Mouse (Mus musculus) liver, postnatal 0 days (tissue): ENCODE measurements around the gene Sema7a. TPM values are rescaled to one million over a fixed set of nuclear protein-coding genes. Genes with fewer than 3 reads are reported as not detected.

Source experiments
- ATAC-seq: fragments of 200-750 bp; cut with Nextera tagmentation; 2 replicates; pipeline ENCODE4 v1.8.0; 2017; ENCODE audit warnings: mild to moderate bottlenecking, moderate library complexity
- DNase-seq: peaks from one replicate; pipeline ENCODE4 v3.0.0-alpha.2; 2016
- H3K27ac ChIP-seq: fragments of 300-500 bp; sonication (generic); 2 replicates; pipeline ENCODE4 v1.5.1; 2014; ENCODE audit warnings: antibody characterized with exemption, moderate library complexity, mild to moderate bottlenecking, low read depth
- H3K27me3 ChIP-seq: fragments of 300-500 bp; sonication (generic); 2 replicates; pipeline ENCODE4 v1.6.1; 2014; ENCODE audit warnings: low read length, control low read depth, mixed read lengths; ENCODE audit not compliant: insufficient read depth
- H3K36me3 ChIP-seq: fragments of 300-500 bp; sonication (generic); replicated peaks from 2 replicates; pipeline ENCODE4 v1.6.1; 2014; ENCODE audit warnings: mild to moderate bottlenecking, control low read depth, low read length, moderate library complexity, mixed read lengths; ENCODE audit not compliant: insufficient read depth
- H3K4me1 ChIP-seq: fragments of 300-500 bp; sonication (generic); 2 replicates; pipeline ENCODE4 v1.6.1; 2014; ENCODE audit warnings: antibody characterized with exemption, mild to moderate bottlenecking, control low read depth; ENCODE audit not compliant: insufficient read depth
- H3K4me2 ChIP-seq: fragments of 300-500 bp; sonication (generic); 2 replicates; pipeline ENCODE4 v1.6.1; 2014; ENCODE audit warnings: low read depth, mild to moderate bottlenecking, low read length, moderate library complexity, mixed read lengths
- H3K4me3 ChIP-seq: fragments of 300-500 bp; sonication (generic); 2 replicates; pipeline ENCODE4 v1.5.1; 2014; ENCODE audit warnings: low read depth, low read length
- H3K9ac ChIP-seq: fragments of 300-500 bp; sonication (generic); replicated peaks from 2 replicates; pipeline ENCODE4 v1.6.1; 2014; ENCODE audit warnings: mild to moderate bottlenecking, moderate library complexity
- H3K9me3 ChIP-seq: fragments of 300-500 bp; sonication (generic); 2 replicates; pipeline ENCODE4 v1.6.1; 2016; ENCODE audit warnings: mild to moderate bottlenecking, control low read depth, low read length, mixed read lengths
- CTCF ChIP-seq: sonication (generic); IDR thresholded peaks from 2 replicates; pipeline ENCODE4 v1.5.1; 2016; ENCODE audit warnings: antibody characterized with exemption, low read depth
- EP300 ChIP-seq: IDR thresholded peaks from 2 replicates; pipeline ENCODE4 v1.6.1; 2016; ENCODE audit warnings: antibody characterized with exemption, low read depth, mild to moderate bottlenecking
- WGBS: fragments of 180-500 bp; shearing (Covaris S2); extraction: QIAGEN DNeasy Blood & Tissue Kit; methylation state at CpG from one replicate; pipeline ENCODE4 v1.1.7; 2014; ENCODE audit not compliant: insufficient replicate concordance; 5-methylcytosine and 5-hydroxymethylcytosine counted together
- polyA plus RNA-seq: library from polyadenylated mRNA; unstranded; fragments of >200 nt; fragmentation: Nextera tagmentation; extraction: Ambion mirVana; gene quantifications from 2 replicates; pipeline ENCODE4 v1.2.1, GENCODE M21; 2015

Gene Sema7a
- polyA plus RNA-seq, 1 experiment from 2014 or later, result not detected

- Histone ChIP-seq H3K27ac (no peak overlapping the region), H3K36me3 (no peaks in the 10 kb centered on the region), H3K27me3 (peaks cover 56% of the 10 kb centered on the region), H3K9ac (no peak overlapping the region), H3K9me3 (no peaks in the 10 kb centered on the region), H3K4me2 (no peak overlapping the region), H3K4me1 (peaks cover 7% of the 10 kb centered on the region), H3K4me3 (no peak overlapping the region)
- DNase-seq (peak; percentile 75), ATAC-seq (no peak)
- 15% methylated on average over 5 of the region's 5 CpGs for WGBS
- TF ChIP-seq CTCF (peak; percentile 65), EP300 (no peak)
Observed at GRCm38 (mm10) chr9:57944572-57944971, 4.7 kb downstream of the Sema7a start.

GRCm38 (mm10) chr9:57945771-57946616 lies 6.1 kb downstream of the Sema7a start:
- no peak for ATAC-seq
- no peak overlapping the region for H3K4me2 ChIP-seq
- peaks cover 48% of the 10 kb centered on the region for H3K27me3 ChIP-seq
- H3K27ac ChIP-seq, result no peak overlapping the region
- no peak for DNase-seq
- 70% methylated on average over 8 of the region's 8 CpGs for WGBS
- TF ChIP-seq CTCF, result no peak
- no peak overlapping the region for H3K9ac ChIP-seq
- H3K4me1 ChIP-seq, result no peaks in the 10 kb centered on the region
- no peaks in the 10 kb centered on the region for H3K9me3 ChIP-seq
- no peak overlapping the region for H3K4me3 ChIP-seq
- no peaks in the 10 kb centered on the region for H3K36me3 ChIP-seq

GRCm38 (mm10) chr9:57947381-57948030 lies 7.6 kb downstream of the Sema7a start:
- no peak for DNase-seq
- Histone ChIP-seq H3K36me3 (no peaks in the 10 kb centered on the region), H3K4me1 (no peaks in the 10 kb centered on the region), H3K9me3 (no peaks in the 10 kb centered on the region), H3K4me3 (no peak overlapping the region), H3K27me3 (peaks cover 33% of the 10 kb centered on the region), H3K27ac (no peak overlapping the region), H3K4me2 (no peak overlapping the region), H3K9ac (no peak overlapping the region)
- ATAC-seq, result no peak
- WGBS, result 63% methylated on average over 7 of the region's 7 CpGs
- TF ChIP-seq CTCF (no peak), EP300 (no peak)

- ATAC-seq, result no peak
- no peak overlapping the region for H3K4me3 ChIP-seq
- 73% methylated on average over 7 of the region's 7 CpGs for WGBS
- no peaks in the 10 kb centered on the region for H3K36me3 ChIP-seq
- no peak overlapping the region for H3K27ac ChIP-seq
- no peak overlapping the region for H3K9ac ChIP-seq
- H3K27me3 ChIP-seq, result peaks cover 25% of the 10 kb centered on the region; the same call in 1 of the 2 replicates
- no peak overlapping the region for H3K4me2 ChIP-seq
- H3K4me1 ChIP-seq, result no peaks in the 10 kb centered on the region
- DNase-seq, result no peak
- H3K9me3 ChIP-seq, result no peaks in the 10 kb centered on the region
- TF ChIP-seq CTCF, result no peak
- no peak for TF ChIP-seq EP300
Observed at GRCm38 (mm10) chr9:57948333-57948931, 8.5 kb downstream of the Sema7a start.

DNA sequence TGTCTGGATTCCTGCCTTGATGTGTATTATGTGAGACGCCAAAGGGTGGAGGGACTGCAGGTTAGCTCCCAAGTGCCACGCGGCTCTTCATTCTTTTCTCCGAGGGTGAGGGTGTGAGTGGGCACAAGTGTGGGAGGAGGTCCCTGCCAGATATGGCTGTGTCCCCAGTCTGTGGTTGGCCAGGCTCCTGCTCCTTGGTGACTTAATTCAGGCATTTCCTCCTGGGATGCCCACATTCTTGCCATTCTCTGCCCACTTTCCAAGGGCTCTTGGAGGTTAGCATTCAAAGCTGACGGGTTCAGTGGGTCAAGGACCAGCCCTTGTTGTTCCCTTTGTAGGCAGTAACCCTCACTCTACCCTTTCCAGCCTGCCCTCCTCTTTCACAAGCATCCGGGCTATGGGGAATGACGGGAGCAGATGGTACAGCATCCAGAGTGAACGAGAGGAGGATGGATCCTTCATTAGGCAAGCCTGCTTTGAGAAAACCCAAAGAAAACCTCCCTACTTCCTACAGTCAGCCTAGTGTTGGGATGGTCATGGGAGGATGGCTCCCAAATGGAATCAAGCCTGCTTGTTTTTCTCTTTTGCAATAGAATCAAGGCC lies 9.3 kb downstream of the Sema7a start:
- no peak overlapping the region for H3K4me3 ChIP-seq
- no peak overlapping the region for H3K9ac ChIP-seq
- no peaks in the 10 kb centered on the region for H3K4me1 ChIP-seq
- no peaks in the 10 kb centered on the region for H3K9me3 ChIP-seq
- H3K27ac ChIP-seq, result no peak overlapping the region
- no peak for TF ChIP-seq EP300
- no peak for TF ChIP-seq CTCF
- ATAC-seq (no peak), DNase-seq (no peak)
- H3K36me3 ChIP-seq, result no peaks in the 10 kb centered on the region
- H3K27me3 ChIP-seq, result peaks cover 19% of the 10 kb centered on the region
- H3K4me2 ChIP-seq, result no peak overlapping the region
- 78% methylated on average over 8 of the region's 8 CpGs for WGBS

DNA sequence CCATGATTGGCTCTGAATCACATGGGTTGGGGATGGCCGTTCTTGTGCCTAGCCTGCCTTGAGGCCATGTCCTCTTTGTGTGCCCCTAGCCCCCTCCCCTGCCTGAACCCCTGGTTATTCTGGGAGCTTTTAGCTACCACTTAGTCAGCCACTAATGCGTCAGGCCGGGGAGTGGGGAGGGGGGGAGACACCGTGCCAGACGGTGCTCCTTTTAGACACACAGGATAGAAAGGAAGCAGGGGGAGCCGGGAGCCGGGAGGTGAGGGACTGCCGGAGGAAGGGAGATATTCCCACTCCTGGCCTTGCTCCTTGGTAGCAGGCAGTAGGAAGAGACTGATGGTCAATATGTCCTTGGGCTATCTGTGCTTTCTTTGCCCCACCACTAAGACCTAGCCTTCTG lies 10.0 kb downstream of the Sema7a start:
- no peak for ATAC-seq
- no peak for DNase-seq
- no peak overlapping the region for H3K9ac ChIP-seq
- H3K27ac ChIP-seq, result no peak overlapping the region
- H3K4me1 ChIP-seq, result peaks cover 4% of the 10 kb centered on the region; the same call in 1 of the 2 replicates
- 80% methylated on average over 8 of the region's 8 CpGs for WGBS
- H3K9me3 ChIP-seq, result no peaks in the 10 kb centered on the region
- peaks cover 19% of the 10 kb centered on the region for H3K27me3 ChIP-seq
- no peaks in the 10 kb centered on the region for H3K36me3 ChIP-seq
- TF ChIP-seq CTCF (no peak), EP300 (no peak)
- H3K4me3 ChIP-seq, result no peak overlapping the region
- no peak overlapping the region for H3K4me2 ChIP-seq
